Mouse (Mus musculus) bone marrow, adult 2 months (tissue): ENCODE data around the gene Dysf. TPM values are rescaled to one million over a fixed set of nuclear protein-coding genes. Genes with fewer than 3 reads are reported as not detected.

Experiments
- H3K27ac ChIP-seq: fragments of 200-500 bp; 2 replicates; pipeline ENCODE4 v1.5.1; 2012; ENCODE audit warnings: low read depth, mild to moderate bottlenecking, control low read depth, inconsistent platforms, low read length; ENCODE audit not compliant: control insufficient read depth, poor library complexity, insufficient read depth
- H3K4me1 ChIP-seq: fragments of 200-500 bp; 2 replicates; pipeline ENCODE4 v1.6.1; 2011; ENCODE audit warnings: low read length; ENCODE audit not compliant: control insufficient read depth, insufficient read depth
- H3K4me3 ChIP-seq: fragments of 200-500 bp; replicated peaks from 2 replicates; pipeline ENCODE3; 2011; ENCODE audit warnings: mild to moderate bottlenecking, low read depth, low read length, control low read depth; ENCODE audit not compliant: control insufficient read depth
- CTCF ChIP-seq: fragments of 200-500 bp; IDR thresholded peaks from 2 replicates; pipeline ENCODE4 v1.5.1; 2011; ENCODE audit warnings: low read length, control low read depth; ENCODE audit not compliant: control insufficient read depth, insufficient read depth
- POLR2A ChIP-seq: fragments of 200-500 bp; IDR thresholded peaks from 2 replicates; pipeline ENCODE4 v1.6.1; 2011; ENCODE audit warnings: low read depth, mild to moderate bottlenecking, control low read depth, low read length, borderline replicate concordance; ENCODE audit not compliant: control insufficient read depth
- WGBS: fragments of 180-500 bp; shearing (Covaris S2); methylation state at CpG from one replicate; pipeline ENCODE4 v1.1.7; 2018; 5-methylcytosine and 5-hydroxymethylcytosine counted together
- polyA plus RNA-seq: library from polyadenylated mRNA; stranded (reverse); fragments of >200 nt; gene quantifications from 2 replicates; pipeline ENCODE4 v1.2.4, GENCODE M21; 2011; ENCODE audit warnings: low replicate concordance; ENCODE audit not compliant: missing spikeins, insufficient read depth, insufficient read length

Dysf gene
- polyA plus RNA-seq, 1 experiment, result 8.9 TPM

GRCm38 (mm10) chr6:84043251-84043940 is 35.0 kb downstream of the Dysf start:
- Histone ChIP-seq H3K27ac (no peak overlapping the region; the same call in 1 of the 2 replicates), H3K4me3 (no peak overlapping the region), H3K4me1 (no peaks in the 10 kb centered on the region)
- WGBS, result 67% methylated on average over 6 of the region's 6 CpGs
- TF ChIP-seq CTCF, result no peak
- no peak for TF ChIP-seq POLR2A

- 84% methylated on average over 3 of the region's 3 CpGs for WGBS
- no peaks in the 10 kb centered on the region for H3K4me1 ChIP-seq
- H3K27ac ChIP-seq, result no peak overlapping the region
- H3K4me3 ChIP-seq, result no peak overlapping the region
- TF ChIP-seq CTCF, result no peak
- no peak for TF ChIP-seq POLR2A
Measured at GRCm38 (mm10) chr6:84044679-84045078, 36.3 kb downstream of the Dysf start.

DNA sequence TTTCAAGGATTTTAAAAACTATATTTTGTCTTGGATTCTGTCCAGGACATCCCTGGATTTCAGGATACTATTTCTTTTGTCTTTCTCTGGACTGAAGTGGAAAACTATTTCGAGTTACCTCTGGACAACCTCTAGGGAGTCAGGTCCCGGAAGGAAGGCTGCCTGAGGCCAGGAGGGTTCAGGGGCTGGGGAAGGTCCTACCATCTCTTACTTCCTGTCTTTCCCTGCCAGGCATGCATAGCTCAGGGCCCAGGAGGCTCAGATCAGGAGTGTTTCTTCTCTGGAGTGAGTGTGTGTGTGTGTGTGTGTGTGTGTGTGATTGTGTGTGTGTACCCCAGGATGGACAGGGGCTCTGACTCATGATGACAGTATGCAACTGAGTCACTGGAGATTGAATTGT is 40.5 kb downstream of the Dysf start:
- Histone ChIP-seq H3K4me3 (no peak overlapping the region), H3K27ac (no peak overlapping the region), H3K4me1 (no peaks in the 10 kb centered on the region)
- 49% methylated on average over 2 of the region's 2 CpGs for WGBS
- TF ChIP-seq POLR2A (no peak), CTCF (no peak)

GRCm38 (mm10) chr6:84050238-84050637 is 41.8 kb downstream of the Dysf start:
- WGBS, result 81% methylated on average over 4 of the region's 4 CpGs
- Histone ChIP-seq H3K4me1 (no peaks in the 10 kb centered on the region), H3K4me3 (no peak overlapping the region), H3K27ac (no peak overlapping the region)
- TF ChIP-seq POLR2A, result no peak
- TF ChIP-seq CTCF, result no peak

GRCm38 (mm10) chr6:84051032-84051431 is 42.6 kb downstream of the Dysf start:
- no peaks in the 10 kb centered on the region for H3K4me1 ChIP-seq
- no peak for TF ChIP-seq POLR2A
- TF ChIP-seq CTCF, result no peak
- WGBS, result 62% methylated on average over 6 of the region's 6 CpGs
- H3K27ac ChIP-seq, result no peak overlapping the region
- no peak overlapping the region for H3K4me3 ChIP-seq

DNA sequence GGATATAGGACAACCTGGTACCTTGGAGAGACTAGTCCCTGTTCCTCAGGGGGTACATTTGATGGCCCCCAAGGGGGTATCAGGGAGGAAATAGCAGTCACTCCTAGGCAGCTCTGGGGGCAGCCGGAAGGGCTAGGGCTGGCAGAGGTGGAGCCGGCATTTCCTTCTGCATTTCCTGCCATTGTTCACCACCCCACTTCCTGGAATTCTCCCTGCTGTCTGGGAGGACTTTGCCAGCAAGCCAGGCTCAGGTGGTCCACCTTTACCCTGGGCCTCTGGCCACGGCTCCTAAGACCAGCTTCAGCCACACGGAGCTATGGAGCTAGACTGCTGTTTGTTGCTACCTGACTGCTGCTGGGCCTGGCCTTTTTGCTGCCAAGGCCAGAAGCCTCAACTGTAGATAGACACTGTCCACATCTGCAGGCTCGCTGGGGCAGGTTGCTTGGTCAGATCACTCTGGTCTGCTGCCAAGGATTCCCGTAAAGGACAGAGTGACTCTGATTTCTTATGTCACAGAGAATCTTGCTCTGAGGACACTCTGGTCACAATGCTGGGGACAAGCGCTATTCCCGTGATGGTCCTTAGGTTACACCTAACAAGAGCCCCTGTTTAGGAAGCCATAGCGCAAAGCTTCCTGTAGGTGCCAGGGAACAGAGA is 45.6 kb downstream of the Dysf start:
- no peak overlapping the region for H3K27ac ChIP-seq
- WGBS, result 53% methylated on average over 9 of the region's 9 CpGs
- TF ChIP-seq POLR2A, result no peak
- TF ChIP-seq CTCF, result no peak
- no peak overlapping the region for H3K4me3 ChIP-seq
- no peaks in the 10 kb centered on the region for H3K4me1 ChIP-seq

- TF ChIP-seq CTCF (no peak), POLR2A (no peak)
- 75% methylated on average over 1 of the region's 1 CpGs for WGBS
- no peak overlapping the region for H3K4me3 ChIP-seq
- no peak overlapping the region for H3K27ac ChIP-seq
- no peaks in the 10 kb centered on the region for H3K4me1 ChIP-seq
Measured at GRCm38 (mm10) chr6:84055619-84056018, 47.2 kb downstream of the Dysf start.

DNA sequence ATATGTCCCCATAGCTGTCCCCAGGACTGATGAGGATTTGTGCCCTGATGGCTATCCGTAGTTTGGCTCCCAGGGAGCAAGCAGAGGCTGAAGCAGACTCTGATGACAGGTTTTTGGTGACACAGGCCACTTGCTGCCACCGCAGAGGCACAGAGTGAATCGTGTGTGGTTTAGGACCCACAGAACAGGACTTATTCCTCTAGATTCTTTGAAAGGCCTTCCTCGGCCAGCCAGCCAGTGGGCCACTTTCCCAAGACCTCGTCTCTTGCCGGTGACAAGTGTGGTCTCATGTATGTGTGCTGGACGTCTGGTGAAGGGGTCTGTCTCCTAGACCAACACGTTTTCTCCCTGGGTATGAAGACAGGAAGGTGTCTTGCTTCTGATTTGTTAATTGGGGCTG is 48.8 kb downstream of the Dysf start:
- 69% methylated on average over 8 of the region's 8 CpGs for WGBS
- Histone ChIP-seq H3K27ac (no peak overlapping the region), H3K4me3 (no peak overlapping the region), H3K4me1 (no peaks in the 10 kb centered on the region)
- TF ChIP-seq CTCF (no peak), POLR2A (no peak)
